Mouse (Mus musculus) intestine, embryonic 16.5 days (tissue): Measurements from ENCODE around the gene Slc8a2. TPM values are rescaled to one million over a fixed set of nuclear protein-coding genes. Genes with fewer than 3 reads are reported as not detected.

ENCODE experiments used
- ATAC-seq: fragments of 200-750 bp; cut with Nextera tagmentation; 2 replicates; pipeline ENCODE4 v1.8.0; 2017; ENCODE audit warnings: moderate TSS enrichment, moderate library complexity
- H3K27ac ChIP-seq: fragments of 300-500 bp; sonication (generic); 2 replicates; pipeline ENCODE4 v1.5.1; 2014; ENCODE audit warnings: mild to moderate bottlenecking, low read length
- H3K27me3 ChIP-seq: fragments of 300-500 bp; sonication (generic); replicated peaks from 2 replicates; pipeline ENCODE4 v1.6.1; 2014; ENCODE audit warnings: low read length, control low read depth, mixed read lengths; ENCODE audit not compliant: control insufficient read depth, insufficient read depth
- H3K36me3 ChIP-seq: fragments of 300-500 bp; sonication (generic); 2 replicates; pipeline ENCODE4 v1.6.1; 2014; ENCODE audit warnings: low read length, control low read depth; ENCODE audit not compliant: control insufficient read depth, insufficient read depth
- H3K4me1 ChIP-seq: fragments of 300-500 bp; sonication (generic); 2 replicates; pipeline ENCODE4 v1.6.1; 2014; ENCODE audit warnings: low read length, control low read depth, mixed read lengths; ENCODE audit not compliant: control insufficient read depth, insufficient read depth
- H3K4me2 ChIP-seq: fragments of 300-500 bp; sonication (generic); 2 replicates; pipeline ENCODE4 v1.6.1; 2014; ENCODE audit warnings: low read depth, low read length, control low read depth
- H3K4me3 ChIP-seq: fragments of 300-500 bp; sonication (generic); 2 replicates; pipeline ENCODE4 v1.5.1; 2014; ENCODE audit warnings: mild to moderate bottlenecking, low read length
- H3K9ac ChIP-seq: fragments of 300-500 bp; sonication (generic); 2 replicates; pipeline ENCODE4 v1.6.1; 2014; ENCODE audit warnings: low read depth, low read length
- H3K9me3 ChIP-seq: fragments of 300-500 bp; sonication (generic); 2 replicates; pipeline ENCODE4 v1.6.1; 2016; ENCODE audit warnings: low read length, control low read depth; ENCODE audit not compliant: control insufficient read depth
- WGBS: fragments of 180-500 bp; shearing (Covaris S2); extraction: QIAGEN DNeasy Blood & Tissue Kit; methylation state at CpG from one replicate; pipeline ENCODE4 v1.1.7; 2014; 5-methylcytosine and 5-hydroxymethylcytosine counted together
- polyA plus RNA-seq: library from polyadenylated mRNA; unstranded; fragments of >200 nt; fragmentation: Nextera tagmentation; extraction: Ambion mirVana; gene quantifications from 2 replicates; pipeline ENCODE4 v1.2.1, GENCODE M21; 2015

The Slc8a2 gene
- polyA plus RNA-seq, 1 experiment from 2014 or later = 0.21 TPM

GRCm38 (mm10) chr7:16101726-16102475 is 27.7 kb upstream of the Slc8a2 start:
- Histone ChIP-seq H3K4me3 (no peak overlapping the region), H3K4me1 (peaks cover 24% of the 10 kb centered on the region), H3K9me3 (no peaks in the 10 kb centered on the region), H3K9ac (no peak overlapping the region; the same call in 1 of the 2 replicates), H3K36me3 (peaks cover 3% of the 10 kb centered on the region; the same call in 1 of the 2 replicates), H3K27me3 (no peaks in the 10 kb centered on the region), H3K27ac (no peak overlapping the region), H3K4me2 (no peak overlapping the region)
- ATAC-seq = no peak
- 77% methylated on average over 15 of the region's 15 CpGs for WGBS

- H3K27me3 ChIP-seq = no peaks in the 10 kb centered on the region
- H3K4me3 ChIP-seq = no peak overlapping the region
- H3K27ac ChIP-seq = no peak overlapping the region
- 91% methylated on average over 5 of the region's 5 CpGs for WGBS
- H3K4me2 ChIP-seq = no peak overlapping the region
- H3K4me1 ChIP-seq = peaks cover 22% of the 10 kb centered on the region
- H3K36me3 ChIP-seq = peaks cover 8% of the 10 kb centered on the region; the same call in 1 of the 2 replicates
- ATAC-seq = no peak
- H3K9ac ChIP-seq = no peak overlapping the region
- H3K9me3 ChIP-seq = no peaks in the 10 kb centered on the region
Observed at GRCm38 (mm10) chr7:16102686-16103226, 26.9 kb upstream of the Slc8a2 start.

GRCm38 (mm10) chr7:16103760-16104159 is 25.9 kb upstream of the Slc8a2 start:
- Histone ChIP-seq H3K27ac (no peak overlapping the region), H3K9ac (no peak overlapping the region), H3K4me2 (no peak overlapping the region), H3K4me3 (no peak overlapping the region), H3K9me3 (no peaks in the 10 kb centered on the region), H3K36me3 (peaks cover 13% of the 10 kb centered on the region), H3K27me3 (no peaks in the 10 kb centered on the region), H3K4me1 (peaks cover 22% of the 10 kb centered on the region)
- no peak for ATAC-seq
- WGBS = 80% methylated on average over 6 of the region's 6 CpGs

GRCm38 (mm10) chr7:16104611-16105388 is 24.8 kb upstream of the Slc8a2 start:
- H3K9ac ChIP-seq = no peak overlapping the region
- WGBS = 93% methylated on average over 7 of the region's 7 CpGs
- H3K27me3 ChIP-seq = no peaks in the 10 kb centered on the region
- no peak overlapping the region for H3K4me2 ChIP-seq
- H3K9me3 ChIP-seq = no peaks in the 10 kb centered on the region
- H3K4me3 ChIP-seq = no peak overlapping the region
- H3K36me3 ChIP-seq = peaks cover 18% of the 10 kb centered on the region
- no peak for ATAC-seq
- H3K4me1 ChIP-seq = peaks cover 13% of the 10 kb centered on the region
- no peak overlapping the region for H3K27ac ChIP-seq

GRCm38 (mm10) chr7:16108886-16109542 is 20.6 kb upstream of the Slc8a2 start:
- peaks cover 19% of the 10 kb centered on the region for H3K36me3 ChIP-seq
- no peak overlapping the region for H3K4me2 ChIP-seq
- H3K9me3 ChIP-seq = no peaks in the 10 kb centered on the region
- no peaks in the 10 kb centered on the region for H3K4me1 ChIP-seq
- no peaks in the 10 kb centered on the region for H3K27me3 ChIP-seq
- H3K27ac ChIP-seq = no peak overlapping the region
- WGBS = 93% methylated on average over 9 of the region's 9 CpGs
- ATAC-seq = no peak
- H3K4me3 ChIP-seq = no peak overlapping the region
- H3K9ac ChIP-seq = no peak overlapping the region

- no peaks in the 10 kb centered on the region for H3K4me1 ChIP-seq
- H3K27me3 ChIP-seq = no peaks in the 10 kb centered on the region
- no peak overlapping the region for H3K9ac ChIP-seq
- 95% methylated on average over 8 of the region's 8 CpGs for WGBS
- no peak overlapping the region for H3K4me3 ChIP-seq
- no peak overlapping the region for H3K4me2 ChIP-seq
- no peak for ATAC-seq
- H3K36me3 ChIP-seq = peaks cover 24% of the 10 kb centered on the region
- H3K27ac ChIP-seq = no peak overlapping the region
- H3K9me3 ChIP-seq = no peaks in the 10 kb centered on the region
Observed at GRCm38 (mm10) chr7:16110158-16110557, 19.5 kb upstream of the Slc8a2 start.

- H3K9ac ChIP-seq = no peak overlapping the region
- peaks cover 34% of the 10 kb centered on the region for H3K36me3 ChIP-seq
- H3K4me2 ChIP-seq = no peak overlapping the region
Observed at GRCm38 (mm10) chr7:16111284-16112090, 18.1 kb upstream of the Slc8a2 start.

GRCm38 (mm10) chr7:16116418-16116817 is 13.2 kb upstream of the Slc8a2 start:
- peaks cover 22% of the 10 kb centered on the region for H3K36me3 ChIP-seq

More at GRCm38 (mm10) chr7:16111284-16112090, 18.1 kb upstream of the Slc8a2 start:
- no peak for ATAC-seq
- H3K4me1 ChIP-seq = no peaks in the 10 kb centered on the region
- WGBS = 93% methylated on average over 7 of the region's 7 CpGs
- no peak overlapping the region for H3K27ac ChIP-seq
- no peak overlapping the region for H3K4me3 ChIP-seq
- no peaks in the 10 kb centered on the region for H3K9me3 ChIP-seq
- H3K27me3 ChIP-seq = no peaks in the 10 kb centered on the region

More at GRCm38 (mm10) chr7:16116418-16116817, 13.2 kb upstream of the Slc8a2 start:
- Histone ChIP-seq H3K4me3 (no peak overlapping the region), H3K27me3 (no peaks in the 10 kb centered on the region), H3K4me2 (no peak overlapping the region), H3K9me3 (no peaks in the 10 kb centered on the region), H3K4me1 (peaks cover 4% of the 10 kb centered on the region; the same call in 1 of the 2 replicates), H3K27ac (no peak overlapping the region), H3K9ac (no peak overlapping the region)
- ATAC-seq = no peak
- WGBS = 91% methylated on average over 7 of the region's 7 CpGs
